Mouse (Mus musculus) liver, embryonic 12.5 days (tissue): ENCODE results near the gene Nrg3. TPM values are rescaled to one million over a fixed set of nuclear protein-coding genes. Genes with fewer than 3 reads are reported as not detected.

Experiments
- ATAC-seq: fragments of 200-750 bp; cut with Nextera tagmentation; 2 replicates; pipeline ENCODE4 v1.8.0; 2017; ENCODE audit warnings: moderate number of reproducible peaks, mild to moderate bottlenecking, moderate library complexity
- H3K27ac ChIP-seq: fragments of 300-500 bp; sonication (generic); 2 replicates; pipeline ENCODE4 v1.5.1; 2016; ENCODE audit warnings: mild to moderate bottlenecking
- H3K27me3 ChIP-seq: fragments of 300-500 bp; sonication (generic); replicated peaks from 2 replicates; pipeline ENCODE4 v1.6.1; 2016; ENCODE audit warnings: mild to moderate bottlenecking, moderate library complexity
- H3K36me3 ChIP-seq: fragments of 300-500 bp; sonication (generic); 2 replicates; pipeline ENCODE4 v1.6.1; 2016; ENCODE audit warnings: mild to moderate bottlenecking, moderate library complexity
- H3K4me1 ChIP-seq: fragments of 300-500 bp; sonication (generic); 2 replicates; pipeline ENCODE4 v1.6.1; 2016
- H3K4me2 ChIP-seq: fragments of 300-500 bp; sonication (generic); 2 replicates; pipeline ENCODE4 v1.6.1; 2016; ENCODE audit warnings: mild to moderate bottlenecking, moderate library complexity
- H3K4me3 ChIP-seq: fragments of 300-500 bp; sonication (generic); 2 replicates; pipeline ENCODE4 v1.5.1; 2016; ENCODE audit warnings: mild to moderate bottlenecking, moderate library complexity
- H3K9ac ChIP-seq: fragments of 300-500 bp; sonication (generic); 2 replicates; pipeline ENCODE4 v1.6.1; 2016; ENCODE audit warnings: mild to moderate bottlenecking, moderate library complexity
- H3K9me3 ChIP-seq: fragments of 300-500 bp; sonication (generic); replicated peaks from 2 replicates; pipeline ENCODE4 v1.6.1; 2016; ENCODE audit warnings: mild to moderate bottlenecking, moderate library complexity
- WGBS: fragments of 180-500 bp; shearing (Covaris S2); methylation state at CpG from one replicate; pipeline ENCODE4 v1.1.7; 2016; ENCODE audit not compliant: insufficient replicate concordance; 5-methylcytosine and 5-hydroxymethylcytosine counted together
- polyA plus RNA-seq: library from polyadenylated mRNA; unstranded; fragments of >200 nt; fragmentation: Nextera tagmentation; extraction: Ambion mirVana; gene quantifications from 2 replicates; pipeline ENCODE4 v1.2.1, GENCODE M21; 2016

Nrg3 gene
- polyA plus RNA-seq, 1 experiment from 2014 or later, result not detected

GRCm38 (mm10) chr14:38700972-38701371, 771.9 kb downstream of the Nrg3 start:
- Histone ChIP-seq H3K27ac (no peak overlapping the region), H3K27me3 (no peaks in the 10 kb centered on the region), H3K36me3 (no peaks in the 10 kb centered on the region), H3K4me2 (no peak overlapping the region), H3K4me1 (no peaks in the 10 kb centered on the region), H3K9ac (no peak overlapping the region), H3K9me3 (no peaks in the 10 kb centered on the region), H3K4me3 (no peak overlapping the region)
- 72% methylated on average over 3 of the region's 3 CpGs for WGBS
- no peak for ATAC-seq

DNA sequence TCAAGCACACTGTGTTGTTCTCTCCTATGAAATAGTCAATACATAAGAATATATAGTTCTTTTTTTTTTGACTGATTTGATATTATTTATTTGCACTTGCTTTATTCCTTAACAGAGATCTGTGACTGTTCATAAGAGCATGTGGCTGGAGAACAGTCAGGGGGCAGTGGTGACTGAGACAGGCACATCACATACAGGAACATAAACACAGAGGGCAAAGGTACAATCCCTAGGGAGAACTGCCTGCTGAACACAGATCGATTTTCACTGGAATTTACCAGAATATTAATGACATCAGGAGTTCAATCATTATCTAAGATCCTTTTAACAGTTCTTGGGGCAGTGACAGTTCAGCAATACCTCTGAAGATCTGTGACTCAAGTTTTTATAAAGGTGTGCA, 812.9 kb downstream of the Nrg3 start:
- 40% methylated on average over 1 of the region's 1 CpGs for WGBS
- Histone ChIP-seq H3K27ac (no peak overlapping the region), H3K4me3 (no peak overlapping the region), H3K9me3 (no peaks in the 10 kb centered on the region), H3K4me1 (no peaks in the 10 kb centered on the region), H3K36me3 (no peaks in the 10 kb centered on the region), H3K4me2 (no peak overlapping the region), H3K27me3 (no peaks in the 10 kb centered on the region), H3K9ac (no peak overlapping the region)
- no peak for ATAC-seq

DNA sequence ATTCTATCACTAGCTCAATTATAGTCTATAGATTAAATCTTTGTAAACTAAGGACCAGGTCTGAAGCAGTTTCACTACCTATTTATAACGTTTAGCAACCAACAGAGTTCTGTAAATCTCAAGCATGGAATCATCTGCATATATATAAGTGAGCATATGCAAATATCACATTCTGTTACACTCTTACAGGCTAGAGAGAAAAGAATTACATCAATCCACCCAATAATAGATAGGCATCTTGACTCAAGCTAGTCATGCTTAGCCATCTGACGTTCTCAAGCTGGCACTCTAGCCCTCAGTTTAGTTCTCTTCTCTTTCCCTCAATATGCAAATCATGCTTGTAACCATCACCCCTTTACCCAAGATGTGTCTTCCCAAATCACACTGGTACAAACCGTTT, 835.8 kb downstream of the Nrg3 start:
- Histone ChIP-seq H3K9me3 (no peaks in the 10 kb centered on the region), H3K4me3 (no peak overlapping the region), H3K4me2 (no peak overlapping the region), H3K4me1 (no peaks in the 10 kb centered on the region), H3K9ac (no peak overlapping the region), H3K27ac (no peak overlapping the region), H3K36me3 (no peaks in the 10 kb centered on the region), H3K27me3 (no peaks in the 10 kb centered on the region)
- ATAC-seq, result no peak
- WGBS, result 61% methylated on average over 3 of the region's 3 CpGs

- H3K9me3 ChIP-seq, result no peaks in the 10 kb centered on the region
- no peak overlapping the region for H3K9ac ChIP-seq
- no peaks in the 10 kb centered on the region for H3K4me1 ChIP-seq
- no peak overlapping the region for H3K4me2 ChIP-seq
- no peak for ATAC-seq
- 60% methylated on average over 3 of the region's 3 CpGs for WGBS
- H3K4me3 ChIP-seq, result no peak overlapping the region
- H3K27me3 ChIP-seq, result no peaks in the 10 kb centered on the region
- H3K27ac ChIP-seq, result no peak overlapping the region
- no peaks in the 10 kb centered on the region for H3K36me3 ChIP-seq
Measured at GRCm38 (mm10) chr14:38630114-38630513, 842.8 kb downstream of the Nrg3 start.

DNA sequence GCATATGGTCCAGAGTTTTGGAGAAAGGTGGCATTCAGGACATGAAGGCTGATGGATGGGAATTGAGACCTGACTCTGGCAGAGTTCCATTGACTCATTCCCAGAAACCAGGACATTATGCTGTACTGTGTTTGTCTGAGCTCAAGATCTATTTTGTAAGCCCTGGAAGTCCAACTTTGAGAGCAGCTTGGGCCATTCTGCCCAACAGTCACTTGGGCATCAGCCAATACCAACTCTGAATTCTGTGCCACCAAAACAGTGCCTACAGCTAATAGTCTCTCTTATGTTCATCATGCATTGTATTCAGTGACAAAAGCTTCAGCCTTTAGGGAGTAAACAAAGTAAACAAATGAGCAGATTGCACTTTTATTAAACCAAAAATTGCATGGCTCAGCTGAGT, 843.2 kb downstream of the Nrg3 start:
- Histone ChIP-seq H3K4me3 (no peak overlapping the region), H3K27ac (no peak overlapping the region), H3K36me3 (no peaks in the 10 kb centered on the region), H3K4me2 (no peak overlapping the region), H3K27me3 (no peaks in the 10 kb centered on the region), H3K9me3 (no peaks in the 10 kb centered on the region), H3K4me1 (no peaks in the 10 kb centered on the region), H3K9ac (no peak overlapping the region)
- ATAC-seq, result no peak

DNA sequence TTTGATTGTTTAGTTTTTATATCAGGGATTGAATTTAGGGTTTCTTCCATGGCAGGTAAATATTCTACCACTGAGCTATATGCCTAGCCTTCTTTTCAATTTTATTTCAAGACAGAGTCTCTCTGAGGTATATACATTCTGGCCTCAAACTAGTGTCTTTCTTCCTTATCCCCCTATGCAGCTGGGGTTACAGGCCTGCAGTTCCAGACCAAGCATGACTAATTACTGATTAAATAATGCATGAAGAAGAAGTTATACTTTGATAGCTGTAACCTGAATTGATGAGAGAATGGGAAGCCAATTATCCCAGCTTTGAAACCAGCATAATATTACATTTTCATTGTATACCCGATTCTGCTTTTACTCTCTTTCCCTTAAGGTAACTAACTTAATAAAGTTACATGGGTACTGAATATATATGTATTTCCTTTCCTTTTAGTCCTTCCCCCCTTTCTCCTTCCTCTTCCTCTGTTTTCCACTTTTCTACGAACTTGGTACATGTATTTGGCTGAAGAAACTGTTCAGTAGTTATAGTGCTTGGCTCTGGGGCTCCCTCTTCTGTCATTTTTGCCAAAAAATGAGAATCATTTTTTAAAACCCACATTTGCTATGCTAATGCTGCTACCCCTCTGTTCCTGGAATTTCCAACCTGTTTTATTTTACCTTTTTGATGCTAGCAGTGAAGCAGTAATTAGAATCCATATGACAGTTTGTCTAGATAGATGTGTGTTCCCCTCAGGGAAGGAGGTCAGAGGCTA, 843.8 kb downstream of the Nrg3 start:
- Histone ChIP-seq H3K9ac (no peak overlapping the region), H3K9me3 (no peaks in the 10 kb centered on the region), H3K27ac (no peak overlapping the region), H3K4me2 (no peak overlapping the region), H3K27me3 (no peaks in the 10 kb centered on the region), H3K36me3 (no peaks in the 10 kb centered on the region), H3K4me1 (no peaks in the 10 kb centered on the region), H3K4me3 (no peak overlapping the region)
- no peak for ATAC-seq
- 45% methylated on average over 2 of the region's 2 CpGs for WGBS

DNA sequence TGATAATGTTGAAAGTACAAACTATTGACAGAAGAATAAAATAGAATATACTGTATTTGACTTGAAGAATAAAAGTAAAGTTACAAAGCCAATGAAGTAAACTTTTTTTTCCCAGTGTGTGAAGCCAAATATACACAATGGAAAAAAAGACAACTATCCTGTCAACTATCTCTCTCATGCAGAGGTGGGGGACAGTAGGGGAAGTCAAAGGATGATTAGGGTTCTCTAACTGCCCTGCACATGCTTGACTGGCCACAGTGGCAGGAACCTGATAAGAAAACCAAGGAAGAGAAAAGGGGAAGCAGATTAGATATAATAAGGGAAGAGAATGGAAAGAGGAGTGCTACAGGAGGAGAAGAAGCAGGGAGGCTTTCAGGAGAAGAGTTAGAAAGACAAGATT, 855.9 kb downstream of the Nrg3 start:
- H3K27me3 ChIP-seq, result no peaks in the 10 kb centered on the region
- no peaks in the 10 kb centered on the region for H3K9me3 ChIP-seq
- H3K4me1 ChIP-seq, result no peaks in the 10 kb centered on the region
- no peaks in the 10 kb centered on the region for H3K36me3 ChIP-seq
- H3K27ac ChIP-seq, result no peak overlapping the region
- H3K9ac ChIP-seq, result no peak overlapping the region
- no peak overlapping the region for H3K4me3 ChIP-seq
- peak; percentile 61; the same call in 1 of the 2 replicates for ATAC-seq
- H3K4me2 ChIP-seq, result no peak overlapping the region

DNA sequence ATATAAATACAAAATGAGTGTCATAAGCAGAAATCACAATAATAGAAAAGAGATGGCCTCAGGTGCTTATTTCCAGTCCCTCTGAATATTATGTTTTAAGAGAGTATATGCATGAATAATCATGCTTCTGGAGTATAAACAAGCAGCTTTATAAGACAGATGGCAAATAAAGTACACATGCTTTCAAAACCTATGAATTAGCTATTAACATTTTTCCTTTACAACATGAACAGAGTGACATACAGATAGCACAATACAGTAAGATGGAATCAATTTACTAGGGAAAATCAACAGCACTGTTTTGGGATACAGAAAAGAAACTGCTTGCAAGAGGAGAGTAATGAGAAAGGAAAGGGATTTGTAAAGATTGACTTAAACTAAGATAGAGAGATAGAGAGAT, 875.2 kb downstream of the Nrg3 start:
- H3K27me3 ChIP-seq, result no peaks in the 10 kb centered on the region
- no peak overlapping the region for H3K4me3 ChIP-seq
- H3K9me3 ChIP-seq, result no peaks in the 10 kb centered on the region
- no peaks in the 10 kb centered on the region for H3K4me1 ChIP-seq
- no peak for ATAC-seq
- H3K27ac ChIP-seq, result no peak overlapping the region
- no peak overlapping the region for H3K9ac ChIP-seq
- H3K4me2 ChIP-seq, result no peak overlapping the region
- H3K36me3 ChIP-seq, result no peaks in the 10 kb centered on the region

DNA sequence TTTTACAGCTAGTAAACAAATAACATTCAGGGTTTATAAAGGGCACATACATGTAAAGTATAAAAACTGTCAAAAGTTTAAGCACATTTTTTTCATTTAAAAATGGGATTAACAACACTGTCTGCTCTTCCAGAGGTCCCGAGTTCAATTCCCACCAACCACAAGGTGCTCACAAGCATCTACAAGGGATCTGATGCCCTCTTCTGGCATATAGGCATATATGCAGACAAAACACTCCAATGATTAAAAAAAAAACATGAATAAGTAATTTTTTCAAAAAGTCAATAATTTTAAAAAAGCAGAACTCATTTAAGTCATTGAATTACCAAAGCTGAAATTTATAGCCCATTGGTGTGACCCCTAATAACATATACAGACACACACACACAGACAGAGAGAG, 878.6 kb downstream of the Nrg3 start:
- Histone ChIP-seq H3K27me3 (no peaks in the 10 kb centered on the region), H3K9me3 (no peaks in the 10 kb centered on the region), H3K4me1 (no peaks in the 10 kb centered on the region), H3K9ac (no peak overlapping the region), H3K4me3 (no peak overlapping the region), H3K4me2 (no peak overlapping the region), H3K36me3 (no peaks in the 10 kb centered on the region), H3K27ac (no peak overlapping the region)
- no peak for ATAC-seq
- WGBS, result 58% methylated on average over 1 of the region's 1 CpGs

GRCm38 (mm10) chr14:38576796-38577195, 896.1 kb downstream of the Nrg3 start:
- Histone ChIP-seq H3K36me3 (no peaks in the 10 kb centered on the region), H3K9ac (no peak overlapping the region), H3K4me2 (no peak overlapping the region), H3K27me3 (no peaks in the 10 kb centered on the region), H3K4me3 (no peak overlapping the region), H3K27ac (no peak overlapping the region), H3K4me1 (no peaks in the 10 kb centered on the region), H3K9me3 (no peaks in the 10 kb centered on the region)
- ATAC-seq, result no peak
- WGBS, result 46% methylated on average over 3 of the region's 3 CpGs

DNA sequence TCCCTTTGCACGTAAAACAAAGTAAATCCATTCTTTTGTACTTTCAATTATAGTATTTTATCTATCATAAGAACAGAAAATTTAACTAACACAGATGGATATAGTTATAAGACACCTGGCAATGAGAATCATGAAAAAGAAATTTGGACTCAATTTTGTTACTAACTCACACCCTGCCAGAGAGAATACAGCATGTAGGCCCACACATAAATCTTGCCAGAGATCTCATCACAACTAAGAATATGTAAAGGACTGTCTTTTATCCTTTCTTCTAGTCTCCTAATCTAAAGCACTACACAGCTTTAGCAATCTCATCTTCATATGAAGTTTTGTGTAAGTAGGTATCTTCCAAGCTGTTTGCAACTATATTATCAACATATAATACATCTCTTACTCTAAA, 904.7 kb downstream of the Nrg3 start:
- ATAC-seq, result no peak

DNA sequence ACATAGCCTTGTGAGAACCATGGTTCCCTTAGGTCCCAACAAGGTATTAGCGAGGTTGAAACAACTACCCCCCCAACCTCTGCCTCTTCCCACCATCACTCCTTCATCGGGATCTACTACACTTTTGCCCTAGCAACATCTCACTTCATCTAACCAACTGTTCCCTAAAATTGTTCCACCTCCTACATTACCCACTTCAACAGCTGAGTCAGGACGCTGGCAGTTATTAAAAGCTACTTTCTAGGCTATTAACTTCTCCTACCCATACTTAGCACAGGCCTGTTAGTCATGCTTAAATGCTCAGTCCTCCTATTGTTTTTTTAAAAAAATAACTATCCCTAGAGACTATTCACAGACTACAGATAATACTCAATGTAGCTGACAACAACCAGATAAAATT, 906.7 kb downstream of the Nrg3 start:
- H3K27ac ChIP-seq, result no peak overlapping the region
- no peak overlapping the region for H3K9ac ChIP-seq
- no peak overlapping the region for H3K4me3 ChIP-seq
- no peaks in the 10 kb centered on the region for H3K27me3 ChIP-seq
- no peaks in the 10 kb centered on the region for H3K36me3 ChIP-seq
- ATAC-seq, result no peak
- 65% methylated on average over 3 of the region's 3 CpGs for WGBS
- H3K4me1 ChIP-seq, result no peaks in the 10 kb centered on the region
- no peaks in the 10 kb centered on the region for H3K9me3 ChIP-seq
- no peak overlapping the region for H3K4me2 ChIP-seq

More for the DNA sequence above, 904.7 kb downstream of the Nrg3 start:
- Histone ChIP-seq H3K27me3 (no peaks in the 10 kb centered on the region), H3K9me3 (no peaks in the 10 kb centered on the region), H3K4me1 (no peaks in the 10 kb centered on the region), H3K36me3 (no peaks in the 10 kb centered on the region), H3K9ac (no peak overlapping the region), H3K4me2 (no peak overlapping the region), H3K27ac (no peak overlapping the region), H3K4me3 (no peak overlapping the region)
- WGBS, result 53% methylated on average over 1 of the region's 1 CpGs

DNA sequence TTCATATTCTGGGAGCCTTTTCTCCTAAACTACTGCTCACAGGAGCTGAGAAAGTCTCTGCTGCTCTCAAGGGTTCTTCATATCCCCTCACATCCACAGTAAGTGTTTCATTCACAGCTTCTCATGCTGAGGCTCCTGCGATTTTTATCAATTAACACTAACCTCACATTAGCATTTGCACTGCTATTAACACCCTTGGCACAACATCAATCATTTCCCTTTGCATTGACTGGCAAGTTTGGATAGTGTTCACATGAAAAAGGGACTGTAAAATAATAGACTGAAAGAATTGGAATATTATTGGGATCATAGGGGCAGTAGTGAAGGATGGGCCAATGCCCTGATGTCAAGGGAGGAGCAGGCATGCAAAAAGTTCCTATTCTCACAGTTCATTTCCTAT, 918.3 kb downstream of the Nrg3 start:
- H3K4me3 ChIP-seq, result no peak overlapping the region
- no peaks in the 10 kb centered on the region for H3K9me3 ChIP-seq
- WGBS, result 60% methylated on average over 1 of the region's 1 CpGs
- H3K4me1 ChIP-seq, result no peaks in the 10 kb centered on the region
- no peak overlapping the region for H3K4me2 ChIP-seq
- ATAC-seq, result no peak
- H3K9ac ChIP-seq, result no peak overlapping the region
- H3K27ac ChIP-seq, result no peak overlapping the region
- no peaks in the 10 kb centered on the region for H3K36me3 ChIP-seq
- no peaks in the 10 kb centered on the region for H3K27me3 ChIP-seq
